Mouse (Mus musculus) lung, embryonic 16.5 days (tissue): Measurements from ENCODE around the gene Etv4. TPM values are rescaled to one million over a fixed set of nuclear protein-coding genes. Genes with fewer than 3 reads are reported as not detected.

ENCODE experiments used
- ATAC-seq: fragments of 200-750 bp; cut with Nextera tagmentation; 2 replicates; pipeline ENCODE4 v1.8.0; 2017; ENCODE audit warnings: low read depth, mild to moderate bottlenecking, moderate library complexity
- H3K27ac ChIP-seq: fragments of 300-500 bp; sonication (generic); 2 replicates; pipeline ENCODE4 v1.5.1; 2014; ENCODE audit warnings: mild to moderate bottlenecking, control low read depth, low read length
- H3K27me3 ChIP-seq: fragments of 300-500 bp; sonication (generic); 2 replicates; pipeline ENCODE4 v1.6.1; 2014; ENCODE audit warnings: low read depth, low read length, mixed read lengths; ENCODE audit not compliant: control insufficient read depth, insufficient read depth
- H3K36me3 ChIP-seq: fragments of 300-500 bp; sonication (generic); 2 replicates; pipeline ENCODE4 v1.6.1; 2014; ENCODE audit warnings: low read length; ENCODE audit not compliant: control insufficient read depth, insufficient read depth
- H3K4me1 ChIP-seq: fragments of 300-500 bp; sonication (generic); replicated peaks from 2 replicates; pipeline ENCODE4 v1.6.1; 2014; ENCODE audit warnings: low read length, mixed read lengths; ENCODE audit not compliant: control insufficient read depth, insufficient read depth
- H3K4me2 ChIP-seq: fragments of 300-500 bp; sonication (generic); 2 replicates; pipeline ENCODE4 v1.6.1; 2014; ENCODE audit warnings: low read depth, low read length, control low read depth
- H3K4me3 ChIP-seq: fragments of 300-500 bp; sonication (generic); 2 replicates; pipeline ENCODE4 v1.5.1; 2014; ENCODE audit warnings: mild to moderate bottlenecking, low read length, control low read depth
- H3K9ac ChIP-seq: fragments of 300-500 bp; sonication (generic); 2 replicates; pipeline ENCODE4 v1.6.1; 2014; ENCODE audit warnings: low read length, control low read depth
- H3K9me3 ChIP-seq: fragments of 300-500 bp; sonication (generic); 2 replicates; pipeline ENCODE4 v1.6.1; 2016; ENCODE audit warnings: low read length; ENCODE audit not compliant: control insufficient read depth
- WGBS: fragments of 180-500 bp; shearing (Covaris S2); extraction: QIAGEN DNeasy Blood & Tissue Kit; methylation state at CpG from one replicate; pipeline ENCODE4 v1.1.7; 2014; 5-methylcytosine and 5-hydroxymethylcytosine counted together
- polyA plus RNA-seq: library from polyadenylated mRNA; unstranded; fragments of >200 nt; fragmentation: Nextera tagmentation; extraction: Ambion mirVana; gene quantifications from 2 replicates; pipeline ENCODE4 v1.2.1, GENCODE M21; 2015

Gene Etv4
- polyA plus RNA-seq, result 10.3 and 13.4 TPM in 2 replicates

DNA sequence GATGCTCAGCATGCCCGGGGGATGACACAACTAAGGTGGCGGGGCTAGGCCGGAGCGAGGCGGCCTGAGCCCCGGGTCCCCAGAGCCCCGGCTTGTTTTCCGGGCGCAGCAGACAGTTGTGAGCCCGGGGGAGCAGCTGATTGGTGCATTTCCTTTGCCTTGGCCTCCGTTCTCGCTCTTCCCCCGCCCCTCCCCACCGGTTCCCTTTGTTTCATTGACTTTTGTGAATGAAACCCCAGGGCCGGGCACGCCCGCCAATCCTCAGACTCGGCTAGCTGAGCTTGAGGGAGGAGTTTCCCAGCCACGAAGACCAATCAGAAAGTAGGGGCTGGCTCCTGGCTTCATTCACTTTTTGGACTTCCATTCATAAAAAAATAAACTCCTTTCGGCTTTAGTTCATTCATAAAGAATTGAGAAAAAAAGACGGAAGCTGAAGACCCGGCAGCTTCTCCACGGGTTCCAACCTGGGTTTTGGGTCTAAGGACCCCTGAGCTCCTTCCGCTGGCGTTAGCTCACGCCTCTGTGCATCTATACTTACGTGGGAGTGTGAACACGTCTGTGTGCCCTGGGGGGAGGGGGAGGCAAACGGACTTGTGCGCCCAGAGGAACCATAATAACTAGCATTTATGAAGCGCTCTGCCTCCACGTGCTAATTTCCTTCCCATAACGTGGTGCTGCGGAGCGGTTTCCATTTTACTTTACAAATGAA, at the start of gene Etv4:
Gene Etv4, minus strand, starts transcription at position 229 of the 709 bp plus-strand sequence.
- peak within 1 kb of the TSS; percentile 4; the same call in 1 of the 2 replicates for H3K27ac ChIP-seq
- peaks cover 16% of the 10 kb centered on the region for H3K4me1 ChIP-seq
- H3K9ac ChIP-seq, result peak within 1 kb of the TSS; percentile 58
- peak; percentile 92 for ATAC-seq
- peak within 1 kb of the TSS; percentile 55 for H3K4me3 ChIP-seq
- H3K9me3 ChIP-seq, result no peaks in the 10 kb centered on the region
- H3K27me3 ChIP-seq, result peaks cover 38% of the 10 kb centered on the region
- H3K4me2 ChIP-seq, result peak within 1 kb of the TSS; percentile 77
- no peaks in the 10 kb centered on the region for H3K36me3 ChIP-seq
- under 1% methylated on average over 35 of the region's 35 CpGs for WGBS

DNA sequence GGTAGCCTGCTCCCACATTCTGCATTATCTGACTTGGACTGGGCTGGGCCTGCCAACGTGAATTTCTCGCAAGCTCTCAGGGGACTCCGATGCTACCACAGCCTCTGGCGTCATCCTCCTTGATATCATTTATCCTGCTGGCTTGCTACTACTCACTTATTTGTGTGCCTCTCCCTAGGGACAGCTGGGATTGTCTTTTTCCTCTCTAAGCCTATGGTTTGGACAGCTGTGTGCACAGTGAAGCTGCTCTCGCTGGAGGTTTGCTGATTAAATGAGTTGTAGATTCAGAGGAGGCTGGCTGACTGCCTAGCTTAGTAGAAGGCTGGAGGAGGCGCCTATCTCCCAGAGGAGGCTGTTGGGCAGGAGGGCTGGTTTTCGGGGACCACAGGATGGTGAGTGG, 46.8 kb upstream of the Etv4 start:
- Histone ChIP-seq H3K27ac (no peak overlapping the region), H3K4me1 (peaks cover 16% of the 10 kb centered on the region), H3K9me3 (no peaks in the 10 kb centered on the region), H3K4me2 (no peak overlapping the region), H3K4me3 (no peak overlapping the region), H3K27me3 (no peaks in the 10 kb centered on the region), H3K9ac (0 out of 2 replicates have a peak overlapping the region, but pooled peaks have one; percentile 12), H3K36me3 (no peaks in the 10 kb centered on the region)
- WGBS, result 46% methylated on average over 7 of the region's 7 CpGs
- ATAC-seq, result peak; percentile 26; the same call in 1 of the 2 replicates

DNA sequence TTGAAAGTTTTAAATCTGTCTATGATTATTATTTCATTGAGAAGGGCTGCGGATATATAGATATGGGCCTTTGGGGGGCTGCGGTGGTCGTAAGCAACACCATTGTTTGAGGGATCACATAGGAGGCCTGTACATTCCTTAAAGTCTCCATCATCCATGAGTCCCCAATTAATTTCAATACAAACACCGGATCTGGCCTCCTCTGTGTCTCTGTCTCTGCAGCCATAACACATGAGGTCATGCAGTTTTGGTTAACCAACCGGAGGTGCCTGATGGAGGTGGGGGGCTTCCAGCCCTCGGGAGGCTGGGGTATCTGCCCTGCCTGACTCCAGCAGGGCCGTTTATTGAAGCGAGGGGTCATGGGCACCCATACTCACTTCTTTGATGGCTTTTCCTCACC, 45.4 kb upstream of the Etv4 start:
- H3K36me3 ChIP-seq, result no peaks in the 10 kb centered on the region
- ATAC-seq, result 0 out of 2 replicates have a peak, but pooled peaks have one; percentile 46
- H3K4me2 ChIP-seq, result no peak overlapping the region
- H3K27ac ChIP-seq, result peak overlapping the region; percentile 60
- H3K4me3 ChIP-seq, result no peak overlapping the region
- H3K9me3 ChIP-seq, result no peaks in the 10 kb centered on the region
- no peaks in the 10 kb centered on the region for H3K27me3 ChIP-seq
- H3K4me1 ChIP-seq, result peaks cover 16% of the 10 kb centered on the region
- no peak overlapping the region for H3K9ac ChIP-seq
- WGBS, result 52% methylated on average over 8 of the region's 8 CpGs

DNA sequence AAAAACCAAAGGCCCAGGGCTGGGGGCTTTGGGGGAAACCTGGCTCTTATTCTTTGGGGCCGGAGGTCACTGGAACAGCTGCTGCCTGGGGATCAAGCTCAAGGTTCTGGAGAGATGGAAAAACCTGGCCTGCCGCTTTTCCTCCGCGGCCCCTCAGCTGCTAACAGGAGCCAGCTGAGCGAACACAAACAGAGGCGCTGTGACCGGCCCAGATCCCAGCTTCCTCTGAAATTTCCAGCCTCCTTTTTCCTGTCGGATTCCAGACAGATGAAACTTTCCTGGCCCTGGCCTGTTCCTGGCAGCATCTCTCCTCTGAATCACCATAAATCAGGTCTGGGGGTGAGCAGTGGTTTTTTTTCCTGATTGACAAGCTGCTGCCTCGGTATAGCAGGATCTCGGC, 44.9 kb upstream of the Etv4 start:
- peak overlapping the region; percentile 4; the same call in 1 of the 2 replicates for H3K4me2 ChIP-seq
- peaks cover 16% of the 10 kb centered on the region for H3K4me1 ChIP-seq
- peak; percentile 82 for ATAC-seq
- no peaks in the 10 kb centered on the region for H3K36me3 ChIP-seq
- 8% methylated on average over 10 of the region's 10 CpGs for WGBS
- peak overlapping the region; percentile 1; the same call in 1 of the 2 replicates for H3K9ac ChIP-seq
- H3K4me3 ChIP-seq, result no peak overlapping the region
- no peaks in the 10 kb centered on the region for H3K9me3 ChIP-seq
- no peaks in the 10 kb centered on the region for H3K27me3 ChIP-seq
- peak overlapping the region; percentile 60 for H3K27ac ChIP-seq

DNA sequence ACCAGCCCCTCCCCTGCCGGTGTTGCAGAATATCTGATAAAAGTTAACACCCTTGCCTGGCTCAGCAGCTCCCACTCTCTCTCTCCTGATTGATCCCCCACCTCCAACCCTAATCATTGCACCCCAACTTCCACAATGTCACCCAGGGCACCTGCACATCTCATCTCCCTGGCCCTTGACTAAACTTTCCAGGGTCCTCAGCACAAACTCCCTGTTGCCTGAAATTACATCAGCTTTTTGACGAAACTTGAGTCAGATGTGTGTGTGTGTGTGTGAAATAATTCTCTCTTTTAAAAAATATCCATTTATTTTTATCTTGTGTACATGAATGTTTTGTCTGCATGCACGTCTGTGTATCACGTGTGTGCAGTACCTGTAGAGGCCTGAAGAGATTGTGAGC, 43.5 kb upstream of the Etv4 start:
- Histone ChIP-seq H3K36me3 (no peaks in the 10 kb centered on the region), H3K27ac (no peak overlapping the region), H3K27me3 (no peaks in the 10 kb centered on the region), H3K9me3 (no peaks in the 10 kb centered on the region), H3K9ac (no peak overlapping the region), H3K4me3 (no peak overlapping the region), H3K4me2 (no peak overlapping the region), H3K4me1 (peaks cover 16% of the 10 kb centered on the region)
- no peak for ATAC-seq
- 89% methylated on average over 4 of the region's 4 CpGs for WGBS

DNA sequence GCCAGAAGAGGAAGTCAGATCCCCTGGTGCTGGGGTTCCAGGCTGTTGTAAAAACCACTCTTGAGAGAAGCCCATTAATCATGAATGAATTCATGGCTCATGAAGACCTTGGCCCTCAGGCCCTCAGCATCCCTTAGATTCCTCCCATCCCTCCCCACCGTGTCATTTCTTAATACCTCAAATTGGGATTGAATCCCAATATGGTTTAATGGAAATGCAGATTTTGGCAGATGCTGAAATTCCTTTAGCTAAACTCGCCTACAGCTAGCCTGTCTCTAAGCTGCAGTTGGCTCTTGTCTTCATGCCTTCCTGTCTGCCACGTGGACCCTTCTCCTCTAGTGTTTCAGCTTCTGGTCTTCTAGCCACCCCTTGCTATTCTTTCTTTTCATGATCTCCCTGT, 38.0 kb upstream of the Etv4 start:
- Histone ChIP-seq H3K4me1 (peaks cover 2% of the 10 kb centered on the region; the same call in 1 of the 2 replicates), H3K9ac (no peak overlapping the region), H3K27ac (no peak overlapping the region), H3K9me3 (peaks cover 4% of the 10 kb centered on the region), H3K4me3 (no peak overlapping the region), H3K4me2 (no peak overlapping the region), H3K36me3 (no peaks in the 10 kb centered on the region), H3K27me3 (no peaks in the 10 kb centered on the region)
- no peak for ATAC-seq
- WGBS, result 34% methylated on average over 3 of the region's 3 CpGs

DNA sequence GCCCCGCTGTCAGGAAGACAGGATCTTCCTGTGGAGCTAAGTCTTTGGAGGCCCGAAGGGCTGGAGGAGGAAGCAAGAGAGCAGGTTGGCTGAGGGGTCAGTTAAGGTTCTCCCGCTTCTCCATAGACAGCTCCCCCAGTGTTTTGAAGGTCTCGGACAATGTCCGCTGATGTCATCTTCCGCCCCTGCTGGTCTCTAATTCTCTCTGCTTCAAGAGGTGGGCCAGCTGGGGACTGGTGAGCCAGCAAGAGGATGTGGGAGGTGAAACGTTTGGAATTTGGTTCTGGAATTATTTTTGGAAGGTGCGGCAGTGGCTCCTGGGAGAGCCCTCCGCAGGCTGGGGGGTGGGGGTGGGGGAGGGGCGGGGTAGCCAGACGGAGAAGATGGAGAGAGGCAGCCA, 35.7 kb upstream of the Etv4 start:
- H3K27ac ChIP-seq, result no peak overlapping the region
- H3K4me3 ChIP-seq, result no peak overlapping the region
- H3K36me3 ChIP-seq, result no peaks in the 10 kb centered on the region
- ATAC-seq, result peak; percentile 59
- 30% methylated on average over 11 of the region's 11 CpGs for WGBS
- no peaks in the 10 kb centered on the region for H3K27me3 ChIP-seq
- H3K4me2 ChIP-seq, result no peak overlapping the region
- H3K9ac ChIP-seq, result no peak overlapping the region
- H3K9me3 ChIP-seq, result peaks cover 4% of the 10 kb centered on the region
- H3K4me1 ChIP-seq, result peaks cover 3% of the 10 kb centered on the region

DNA sequence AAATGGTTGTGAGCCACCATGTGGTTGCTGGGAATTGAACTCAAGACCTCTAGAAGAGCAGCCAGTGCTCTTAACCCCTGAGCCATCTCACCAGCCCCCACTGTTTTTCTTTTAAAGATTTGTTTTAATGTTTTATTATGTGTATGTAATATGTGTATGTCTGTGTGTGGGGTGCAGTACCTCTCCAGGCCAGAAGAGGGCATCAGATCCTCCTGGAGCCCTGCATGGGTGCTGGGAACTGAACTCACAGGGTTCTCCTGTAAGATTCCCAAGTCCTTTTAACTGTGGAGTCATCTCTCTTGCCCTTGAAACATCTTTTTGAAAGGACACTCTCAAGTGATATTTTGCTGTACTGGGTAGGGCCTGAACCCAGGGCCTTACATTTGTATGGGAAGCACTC, 34.7 kb upstream of the Etv4 start:
- no peak overlapping the region for H3K9ac ChIP-seq
- ATAC-seq, result no peak

DNA sequence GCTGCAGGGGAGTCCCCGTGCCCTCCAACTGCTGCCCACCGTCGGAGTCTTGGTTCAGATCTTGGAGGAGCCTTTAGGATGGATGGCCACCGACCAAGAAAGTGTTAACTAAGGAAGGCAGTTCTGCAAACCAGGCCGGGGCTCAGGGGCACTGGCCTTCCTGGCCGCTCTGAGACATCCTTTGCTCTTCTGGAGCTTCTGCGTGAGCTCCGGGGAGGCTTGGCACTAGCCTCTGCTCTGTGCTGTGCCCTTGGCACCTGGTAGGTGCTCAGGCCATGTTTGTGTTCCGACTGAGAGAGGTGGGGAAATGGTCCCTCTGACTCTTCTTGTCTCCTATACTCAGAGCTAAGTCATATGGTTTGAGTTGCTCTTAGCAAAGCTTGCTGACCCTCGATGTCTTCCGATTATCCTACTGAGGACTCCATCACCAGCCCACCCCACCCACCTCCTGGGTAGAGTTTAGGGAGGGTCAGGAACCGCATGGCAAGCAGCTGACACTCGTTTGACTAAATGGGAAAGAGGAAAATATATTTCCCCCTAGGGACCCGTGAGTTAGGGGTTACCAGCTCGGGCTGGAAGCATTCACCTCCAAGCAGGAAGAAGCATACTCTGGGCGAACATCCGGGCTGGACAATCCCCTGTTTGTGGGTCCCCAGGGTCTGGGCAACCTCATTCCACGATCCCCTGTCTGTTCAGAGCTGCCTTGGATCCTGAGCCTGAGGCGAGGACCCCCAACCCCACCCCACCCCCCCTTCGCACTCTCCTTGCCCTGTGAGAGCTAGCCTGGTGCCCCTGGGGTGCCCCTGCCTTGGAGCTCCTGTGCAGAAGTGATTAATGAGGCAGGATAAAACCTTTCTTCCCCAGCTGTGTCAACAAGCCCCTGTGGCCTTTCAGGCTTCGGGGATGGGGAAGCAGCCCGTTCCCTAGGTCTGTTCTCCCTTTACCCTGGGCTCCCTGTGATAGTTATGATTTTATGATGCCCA, 30.2 kb upstream of the Etv4 start:
- Histone ChIP-seq H3K36me3 (no peaks in the 10 kb centered on the region), H3K9me3 (peaks cover 4% of the 10 kb centered on the region), H3K9ac (no peak overlapping the region), H3K4me1 (peaks cover 15% of the 10 kb centered on the region), H3K4me2 (peak overlapping the region; percentile 52; the same call in 1 of the 2 replicates), H3K27me3 (no peaks in the 10 kb centered on the region; the same call in 1 of the 2 replicates), H3K4me3 (no peak overlapping the region), H3K27ac (no peak overlapping the region)
- WGBS, result 20% methylated on average over 22 of the region's 22 CpGs
- ATAC-seq, result 0 out of 2 replicates have a peak, but pooled peaks have one; percentile 24

More for the DNA sequence above, 34.7 kb upstream of the Etv4 start:
- Histone ChIP-seq H3K27me3 (no peaks in the 10 kb centered on the region; the same call in 1 of the 2 replicates), H3K4me2 (no peak overlapping the region), H3K27ac (no peak overlapping the region), H3K9me3 (peaks cover 4% of the 10 kb centered on the region), H3K36me3 (no peaks in the 10 kb centered on the region), H3K4me3 (no peak overlapping the region), H3K4me1 (peaks cover 13% of the 10 kb centered on the region)
